Mouse (Mus musculus) midbrain, embryonic 12.5 days (tissue): ENCODE results near the gene Rsph14. TPM values are rescaled to one million over a fixed set of nuclear protein-coding genes. Genes with fewer than 3 reads are reported as not detected.

Source experiments
- ATAC-seq: fragments of 200-750 bp; cut with Nextera tagmentation; 2 replicates; pipeline ENCODE4 v1.8.0; 2017; ENCODE audit warnings: low read depth, moderate TSS enrichment, moderate library complexity; ENCODE audit not compliant: low FRiP score
- H3K27ac ChIP-seq: fragments of 300-500 bp; sonication (generic); replicated peaks from 2 replicates; pipeline ENCODE4 v1.5.1; 2016; ENCODE audit warnings: mild to moderate bottlenecking
- H3K27me3 ChIP-seq: fragments of 300-500 bp; sonication (generic); 2 replicates; pipeline ENCODE4 v1.6.1; 2016; ENCODE audit warnings: mild to moderate bottlenecking
- H3K36me3 ChIP-seq: fragments of 300-500 bp; sonication (generic); 2 replicates; pipeline ENCODE4 v1.6.1; 2016
- H3K4me1 ChIP-seq: fragments of 300-500 bp; sonication (generic); 2 replicates; pipeline ENCODE4 v1.6.1; 2016
- H3K4me2 ChIP-seq: fragments of 300-500 bp; sonication (generic); replicated peaks from 2 replicates; pipeline ENCODE4 v1.6.1; 2016; ENCODE audit warnings: mild to moderate bottlenecking, moderate library complexity
- H3K4me3 ChIP-seq: fragments of 300-500 bp; sonication (generic); 2 replicates; pipeline ENCODE4 v1.5.1; 2016; ENCODE audit warnings: mild to moderate bottlenecking
- H3K9ac ChIP-seq: fragments of 300-500 bp; sonication (generic); replicated peaks from 2 replicates; pipeline ENCODE4 v1.6.1; 2016; ENCODE audit warnings: mild to moderate bottlenecking, moderate library complexity
- H3K9me3 ChIP-seq: fragments of 300-500 bp; sonication (generic); 2 replicates; pipeline ENCODE4 v1.6.1; 2016; ENCODE audit warnings: mild to moderate bottlenecking
- WGBS: fragments of 180-500 bp; shearing (Covaris S2); methylation state at CpG from one replicate; pipeline ENCODE4 v1.1.7; 2016; 5-methylcytosine and 5-hydroxymethylcytosine counted together
- polyA plus RNA-seq: library from polyadenylated mRNA; unstranded; fragments of >200 nt; fragmentation: Nextera tagmentation; extraction: Ambion mirVana; gene quantifications from 2 replicates; pipeline ENCODE4 v1.2.1, GENCODE M21; 2016

Gene Rsph14
- polyA plus RNA-seq, 1 experiment from 2014 or later, result not detected

GRCm38 (mm10) chr10:75020271-75020670 is 12.1 kb downstream of the Rsph14 start:
- H3K9me3 ChIP-seq, result no peaks in the 10 kb centered on the region
- H3K9ac ChIP-seq, result no peak overlapping the region
- no peaks in the 10 kb centered on the region for H3K4me1 ChIP-seq
- H3K4me2 ChIP-seq, result no peak overlapping the region
- 53% methylated on average over 2 of the region's 2 CpGs for WGBS
- H3K36me3 ChIP-seq, result no peaks in the 10 kb centered on the region
- H3K27ac ChIP-seq, result no peak overlapping the region
- 0 out of 2 replicates have a peak, but pooled peaks cover 5% of the 10 kb centered on the region for H3K27me3 ChIP-seq
- no peak for ATAC-seq
- no peak overlapping the region for H3K4me3 ChIP-seq

GRCm38 (mm10) chr10:75016481-75016880 is 15.9 kb downstream of the Rsph14 start:
- Histone ChIP-seq H3K4me1 (no peaks in the 10 kb centered on the region), H3K9ac (no peak overlapping the region), H3K27me3 (0 out of 2 replicates have a peak, but pooled peaks cover 2% of the 10 kb centered on the region), H3K4me3 (no peak overlapping the region), H3K4me2 (no peak overlapping the region), H3K27ac (no peak overlapping the region), H3K36me3 (0 out of 2 replicates have a peak, but pooled peaks cover 4% of the 10 kb centered on the region), H3K9me3 (no peaks in the 10 kb centered on the region)
- WGBS, result 90% methylated on average over 4 of the region's 4 CpGs
- no peak for ATAC-seq

GRCm38 (mm10) chr10:75015465-75015864 is 16.9 kb downstream of the Rsph14 start:
- 72% methylated on average over 14 of the region's 14 CpGs for WGBS
- peak; percentile 53; the same call in 1 of the 2 replicates for ATAC-seq

GRCm38 (mm10) chr10:75010704-75011103 is 21.7 kb downstream of the Rsph14 start:
- WGBS, result 85% methylated on average over 15 of the region's 15 CpGs
- Histone ChIP-seq H3K27ac (no peak overlapping the region), H3K9ac (no peak overlapping the region), H3K36me3 (0 out of 2 replicates have a peak, but pooled peaks cover 4% of the 10 kb centered on the region), H3K4me2 (no peak overlapping the region), H3K27me3 (no peaks in the 10 kb centered on the region), H3K4me1 (peaks cover 12% of the 10 kb centered on the region), H3K4me3 (no peak overlapping the region), H3K9me3 (no peaks in the 10 kb centered on the region)
- no peak for ATAC-seq

More at GRCm38 (mm10) chr10:75015465-75015864, 16.9 kb downstream of the Rsph14 start:
- no peaks in the 10 kb centered on the region for H3K27me3 ChIP-seq
- H3K9me3 ChIP-seq, result no peaks in the 10 kb centered on the region
- no peak overlapping the region for H3K9ac ChIP-seq
- H3K4me1 ChIP-seq, result no peaks in the 10 kb centered on the region
- H3K27ac ChIP-seq, result no peak overlapping the region
- H3K4me3 ChIP-seq, result no peak overlapping the region
- no peak overlapping the region for H3K4me2 ChIP-seq
- 0 out of 2 replicates have a peak, but pooled peaks cover 4% of the 10 kb centered on the region for H3K36me3 ChIP-seq

- no peak overlapping the region for H3K9ac ChIP-seq
- 53% methylated on average over 8 of the region's 8 CpGs for WGBS
- H3K27me3 ChIP-seq, result no peaks in the 10 kb centered on the region
- no peak overlapping the region for H3K27ac ChIP-seq
- no peaks in the 10 kb centered on the region for H3K36me3 ChIP-seq
- ATAC-seq, result peak; percentile 39
- no peak overlapping the region for H3K4me2 ChIP-seq
- peaks cover 12% of the 10 kb centered on the region for H3K4me1 ChIP-seq
- H3K4me3 ChIP-seq, result no peak overlapping the region
- H3K9me3 ChIP-seq, result no peaks in the 10 kb centered on the region
These were observed 25.3 kb downstream of the Rsph14 start for GRCm38 (mm10) chr10:75006889-75007662.

GRCm38 (mm10) chr10:75004067-75004466 is 28.3 kb downstream of the Rsph14 start:
- no peak for ATAC-seq
- Histone ChIP-seq H3K4me2 (no peak overlapping the region), H3K9ac (no peak overlapping the region), H3K9me3 (no peaks in the 10 kb centered on the region), H3K4me3 (no peak overlapping the region), H3K36me3 (no peaks in the 10 kb centered on the region), H3K4me1 (peaks cover 29% of the 10 kb centered on the region), H3K27ac (no peak overlapping the region), H3K27me3 (no peaks in the 10 kb centered on the region)
- WGBS, result 87% methylated on average over 3 of the region's 3 CpGs

- Histone ChIP-seq H3K27me3 (no peaks in the 10 kb centered on the region), H3K36me3 (no peaks in the 10 kb centered on the region), H3K9me3 (no peaks in the 10 kb centered on the region), H3K4me3 (no peak overlapping the region), H3K9ac (no peak overlapping the region), H3K4me2 (no peak overlapping the region), H3K27ac (no peak overlapping the region), H3K4me1 (peaks cover 17% of the 10 kb centered on the region)
- ATAC-seq, result no peak
- WGBS, result 94% methylated on average over 8 of the region's 8 CpGs
These were observed 31.0 kb downstream of the Rsph14 start for GRCm38 (mm10) chr10:75001391-75001790.

GRCm38 (mm10) chr10:74995377-74995776 is 37.0 kb downstream of the Rsph14 start:
- peak overlapping the region; percentile 46 for H3K4me2 ChIP-seq
- 2% methylated on average over 17 of the region's 17 CpGs for WGBS
- H3K36me3 ChIP-seq, result peaks cover 15% of the 10 kb centered on the region
- H3K27me3 ChIP-seq, result no peaks in the 10 kb centered on the region; the same call in 1 of the 2 replicates
- H3K27ac ChIP-seq, result peak overlapping the region; percentile 25; the same call in 1 of the 2 replicates
- H3K9me3 ChIP-seq, result no peaks in the 10 kb centered on the region
- H3K4me1 ChIP-seq, result peaks cover 38% of the 10 kb centered on the region
- peak overlapping the region; percentile 32; the same call in 1 of the 2 replicates for H3K9ac ChIP-seq
- ATAC-seq, result peak; percentile 55
- H3K4me3 ChIP-seq, result peak overlapping the region; percentile 20

- peak overlapping the region; percentile 20; the same call in 1 of the 2 replicates for H3K4me3 ChIP-seq
- peak; percentile 55 for ATAC-seq
These were observed 37.5 kb downstream of the Rsph14 start for GRCm38 (mm10) chr10:74994863-74995262.

GRCm38 (mm10) chr10:74990584-74991322 is 41.6 kb downstream of the Rsph14 start:
- peak; percentile 16; the same call in 1 of the 2 replicates for ATAC-seq
- no peak overlapping the region for H3K4me3 ChIP-seq
- WGBS, result 48% methylated on average over 26 of the region's 26 CpGs

More at GRCm38 (mm10) chr10:74994863-74995262, 37.5 kb downstream of the Rsph14 start:
- H3K9ac ChIP-seq, result 0 out of 2 replicates have a peak overlapping the region, but pooled peaks have one; percentile 32
- H3K9me3 ChIP-seq, result no peaks in the 10 kb centered on the region
- H3K36me3 ChIP-seq, result peaks cover 15% of the 10 kb centered on the region
- no peaks in the 10 kb centered on the region; the same call in 1 of the 2 replicates for H3K27me3 ChIP-seq
- peak overlapping the region; percentile 46 for H3K4me2 ChIP-seq
- H3K27ac ChIP-seq, result peak overlapping the region; percentile 55
- WGBS, result 8% methylated on average over 5 of the region's 5 CpGs
- peaks cover 32% of the 10 kb centered on the region for H3K4me1 ChIP-seq

GRCm38 (mm10) chr10:74989814-74990213 is 42.6 kb downstream of the Rsph14 start:
- no peak overlapping the region for H3K27ac ChIP-seq
- 92% methylated on average over 4 of the region's 4 CpGs for WGBS
- ATAC-seq, result no peak

More at GRCm38 (mm10) chr10:74990584-74991322, 41.6 kb downstream of the Rsph14 start:
- H3K9ac ChIP-seq, result peak overlapping the region; percentile 16; the same call in 1 of the 2 replicates
- H3K4me2 ChIP-seq, result peak overlapping the region; percentile 21
- H3K9me3 ChIP-seq, result no peaks in the 10 kb centered on the region
- H3K27me3 ChIP-seq, result no peaks in the 10 kb centered on the region; the same call in 1 of the 2 replicates
- no peak overlapping the region for H3K27ac ChIP-seq
- peaks cover 15% of the 10 kb centered on the region for H3K36me3 ChIP-seq
- peaks cover 20% of the 10 kb centered on the region for H3K4me1 ChIP-seq

More at GRCm38 (mm10) chr10:74989814-74990213, 42.6 kb downstream of the Rsph14 start:
- Histone ChIP-seq H3K4me1 (peaks cover 10% of the 10 kb centered on the region), H3K4me3 (no peak overlapping the region), H3K9ac (no peak overlapping the region), H3K4me2 (no peak overlapping the region), H3K9me3 (no peaks in the 10 kb centered on the region), H3K36me3 (peaks cover 15% of the 10 kb centered on the region), H3K27me3 (no peaks in the 10 kb centered on the region; the same call in 1 of the 2 replicates)
